Mouse (Mus musculus): Measurements from ENCODE around the gene Krt6b.
"Not testable (repeated sequence)": the region's sequence is repeated elsewhere in the genome, so short reads cannot be mapped to it uniquely, and the experiment has no call there.

The Krt6b gene

DNA sequence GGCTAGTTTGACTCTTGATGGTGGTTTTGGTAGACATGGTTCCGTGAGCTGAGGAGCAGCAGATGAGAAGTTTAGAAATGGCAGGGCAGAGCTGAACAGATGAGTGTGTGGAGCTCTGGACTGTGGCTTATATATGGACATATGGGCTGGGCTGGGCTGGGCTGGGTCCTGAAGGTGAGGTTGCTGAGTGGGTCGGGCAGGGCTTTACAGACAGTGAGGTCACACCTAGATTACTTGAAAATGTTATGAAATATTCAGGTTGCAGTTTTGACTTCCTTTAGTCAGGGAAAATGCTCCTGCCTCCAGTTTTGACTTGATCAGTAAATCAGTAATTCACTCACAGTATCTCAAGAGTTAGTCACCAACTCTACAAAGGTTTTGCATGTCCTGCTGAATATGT is at the start of gene Krt6b:
Krt6b (minus strand) TSS at position 101 of the 400 bp plus-strand sequence.
- no peak for ATAC-seq (ENCODE audit: low TSS enrichment)

- no peak for ATAC-seq (ENCODE audit: low TSS enrichment)
Measured at GRCm38 (mm10) chr15:101724686-101725085, 44.6 kb upstream of the Krt6b start.

GRCm38 (mm10) chr15:101715831-101716230 is 35.7 kb upstream of the Krt6b start:
- no peak for ATAC-seq (ENCODE audit: low TSS enrichment)

GRCm38 (mm10) chr15:101714356-101714755 is 34.3 kb upstream of the Krt6b start:
- ATAC-seq (ENCODE audit: low TSS enrichment) = no peak

GRCm38 (mm10) chr15:101713731-101714130 is 33.6 kb upstream of the Krt6b start:
- no peak for ATAC-seq (ENCODE audit: low TSS enrichment)

- no peak for ATAC-seq (ENCODE audit: low TSS enrichment)
Measured at GRCm38 (mm10) chr15:101712720-101713119, 32.6 kb upstream of the Krt6b start, which contains the start of gene Krt5. Gene Krt5 (minus strand): TSS chr15:101712898.

GRCm38 (mm10) chr15:101708683-101709082 is 28.6 kb upstream of the Krt6b start:
- no peak for ATAC-seq (ENCODE audit: low TSS enrichment)

DNA sequence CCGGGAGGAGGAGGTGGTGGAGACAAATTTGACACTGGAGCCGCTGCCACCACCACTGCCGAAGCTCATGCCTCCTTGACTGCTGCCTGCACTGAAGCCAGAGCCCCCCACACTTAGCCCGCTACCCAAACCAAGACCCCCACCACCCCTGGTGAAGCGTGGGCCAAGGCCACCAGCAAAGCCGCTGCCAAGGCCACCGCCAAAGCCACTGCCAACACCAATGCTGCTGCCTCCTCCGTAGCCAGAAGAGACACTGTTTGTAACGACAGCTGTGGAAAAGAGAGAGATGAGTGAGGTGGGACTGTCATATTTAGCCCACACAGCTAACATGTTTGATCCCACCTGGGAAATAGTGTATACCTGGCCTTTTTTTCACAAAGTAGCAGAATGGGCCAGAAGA is 27.4 kb upstream of the Krt6b start:
- no peak for ATAC-seq (ENCODE audit: low TSS enrichment)

DNA sequence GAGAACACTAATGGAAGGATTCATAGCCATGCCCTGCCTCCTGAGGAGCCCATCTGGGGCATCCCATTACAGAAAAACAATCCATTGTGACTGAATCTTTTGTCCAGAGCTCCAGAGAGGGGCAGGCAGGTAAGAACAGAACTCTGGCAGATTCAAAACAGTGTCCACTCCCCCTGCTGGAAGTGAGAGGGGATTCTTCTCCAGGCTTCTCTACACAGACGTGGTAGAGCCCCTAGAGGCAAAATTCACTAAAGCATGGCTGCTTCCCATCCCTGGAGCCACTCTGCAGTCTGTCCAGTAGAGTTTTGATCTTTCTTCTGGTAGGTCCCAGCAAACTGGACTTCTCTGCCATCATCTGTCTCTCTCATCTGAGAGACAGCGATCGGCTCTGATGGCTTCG is 24.0 kb upstream of the Krt6b start:
- ATAC-seq (ENCODE audit: low TSS enrichment) = no peak

- no peak for ATAC-seq (ENCODE audit: low TSS enrichment)
Measured at GRCm38 (mm10) chr15:101702380-101702779, 22.3 kb upstream of the Krt6b start.

- no peak for ATAC-seq (ENCODE audit: low TSS enrichment)
Measured at GRCm38 (mm10) chr15:101699866-101700265, 19.8 kb upstream of the Krt6b start.

DNA sequence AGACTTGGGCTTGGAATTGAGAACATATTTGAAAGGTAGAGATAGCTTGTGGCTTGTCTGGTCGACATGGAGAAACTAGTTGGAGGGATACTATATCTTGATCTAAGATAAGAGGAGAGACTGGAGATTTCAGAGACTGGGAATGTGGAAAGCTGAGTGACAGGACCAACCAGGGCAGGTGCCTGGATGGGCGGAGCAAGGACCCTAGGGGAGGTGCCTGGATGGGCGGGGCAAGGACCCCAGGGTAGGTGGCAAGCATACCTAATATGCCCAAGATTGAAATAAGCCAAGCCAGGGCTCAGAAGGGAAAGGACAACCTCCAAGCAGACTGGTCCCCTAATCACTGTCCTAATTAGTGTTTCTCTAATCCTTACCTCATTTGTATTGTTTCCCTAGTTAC is 19.1 kb upstream of the Krt6b start:
- ATAC-seq (ENCODE audit: low TSS enrichment) = no peak

DNA sequence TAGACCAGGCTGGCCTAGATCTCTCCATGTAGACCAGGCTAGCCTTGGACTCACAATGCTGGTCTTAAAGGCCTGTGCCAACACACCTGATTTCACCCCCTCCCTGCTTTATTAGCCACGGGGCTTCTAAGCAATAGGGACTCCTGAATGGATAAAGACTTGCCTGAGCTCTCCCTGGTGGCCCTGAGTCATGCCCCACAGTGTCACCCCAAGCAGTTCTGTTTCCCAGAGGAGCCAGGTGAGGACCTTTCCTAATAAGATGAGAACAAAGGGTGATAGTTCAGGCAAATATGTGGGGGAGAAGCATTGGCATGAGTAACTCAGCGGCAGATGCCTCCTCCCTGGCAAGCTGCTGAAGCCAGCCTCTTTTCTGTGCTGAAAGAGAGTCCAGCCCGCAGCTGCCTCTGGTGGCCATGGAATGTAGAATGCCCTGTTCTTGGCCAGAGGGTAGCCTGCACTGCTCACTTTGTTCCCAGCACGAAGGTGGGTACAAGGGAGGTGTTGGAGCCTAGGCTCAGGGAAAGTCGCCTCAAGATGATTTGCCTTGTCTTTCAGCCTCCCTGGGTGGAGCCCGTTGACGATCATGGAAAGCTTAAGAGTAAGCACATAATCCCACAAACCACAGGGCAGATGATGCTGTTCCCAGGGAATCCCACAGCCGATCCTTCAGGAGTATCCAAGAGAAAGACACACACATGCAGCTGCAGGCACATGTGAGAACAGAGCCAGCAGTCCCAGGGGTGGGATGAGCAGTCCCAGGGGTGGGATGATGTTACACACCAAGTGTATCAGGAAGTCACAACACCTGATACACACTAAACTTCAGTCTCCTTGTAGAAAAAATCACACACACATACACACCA is 17.5 kb upstream of the Krt6b start:
- no peak for ATAC-seq (ENCODE audit: low TSS enrichment)

DNA sequence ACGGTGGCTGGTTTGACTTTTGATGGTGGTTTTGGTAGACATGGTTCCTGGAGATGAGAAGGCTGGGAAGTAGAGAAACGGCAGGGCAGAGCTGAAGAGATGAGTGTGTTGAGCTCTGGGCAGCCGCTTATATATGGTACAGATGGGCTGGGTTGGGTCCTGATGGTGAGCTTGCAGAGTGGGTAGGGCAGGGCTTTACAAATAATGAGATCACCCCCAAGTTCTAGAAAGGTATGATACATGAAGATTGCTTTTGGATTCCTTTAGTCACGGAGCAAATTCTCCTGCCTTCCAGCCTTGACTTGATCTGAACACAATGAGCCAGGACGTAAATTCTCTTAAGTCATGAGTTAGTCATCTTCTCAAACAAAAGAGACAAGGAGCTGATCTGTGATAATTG is 14.1 kb upstream of the Krt6b start, which contains the start of gene Krt6a:
Krt6a (minus strand) TSS at position 101 of the 400 bp plus-strand sequence.
- no peak for ATAC-seq (ENCODE audit: low TSS enrichment)

DNA sequence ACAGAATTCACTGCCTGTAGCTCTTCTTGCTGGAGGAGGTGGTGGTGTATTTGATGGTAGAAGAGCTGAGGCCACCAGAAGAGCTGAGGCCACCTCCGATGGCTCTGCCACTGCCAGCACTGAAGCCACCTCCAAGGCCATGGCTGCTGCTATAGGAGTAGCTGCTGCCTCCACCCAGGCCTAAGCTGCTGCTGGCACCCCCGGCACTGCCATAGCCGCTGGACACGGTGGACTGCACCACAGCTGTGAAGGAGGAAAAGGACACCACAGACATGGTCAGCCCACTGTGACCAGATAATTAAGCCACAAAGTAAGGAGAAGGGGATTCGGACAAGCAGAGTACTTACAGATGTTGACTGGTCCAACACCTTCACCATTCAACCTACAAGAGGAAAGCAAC is 10.4 kb upstream of the Krt6b start:
- ATAC-seq (ENCODE audit: low TSS enrichment) = not testable (repeated sequence)

GRCm38 (mm10) chr15:101688161-101688560 is 8.1 kb upstream of the Krt6b start:
- ATAC-seq (ENCODE audit: low TSS enrichment) = no peak

- no peak for ATAC-seq (ENCODE audit: low TSS enrichment)
Measured at GRCm38 (mm10) chr15:101675978-101676377, 4.1 kb downstream of the Krt6b start.

GRCm38 (mm10) chr15:101652736-101653265 is 27.3 kb downstream of the Krt6b start:
- no peak for ATAC-seq (ENCODE audit: low TSS enrichment)

DNA sequence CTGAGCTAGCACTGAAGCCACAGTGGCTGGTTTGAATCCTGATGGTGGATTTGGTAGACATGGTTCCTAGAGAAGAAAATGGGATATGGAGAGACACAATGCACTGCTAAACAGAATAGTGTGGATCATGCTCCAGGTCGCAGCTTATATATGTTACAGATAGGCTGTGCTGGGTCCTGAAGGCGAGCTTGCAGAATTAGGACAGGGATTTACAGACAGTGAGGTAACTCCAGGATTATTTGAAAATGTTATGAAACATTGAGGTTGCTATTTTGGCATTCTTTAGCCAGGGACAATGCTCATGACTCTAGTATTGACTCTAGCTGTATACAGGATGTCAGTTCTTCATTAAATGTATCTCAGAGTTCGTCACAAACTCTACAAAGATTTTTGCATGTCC is 32.8 kb downstream of the Krt6b start, which contains the start of gene Gm5478:
Gm5478 (minus strand) TSS at position 101 of the 400 bp plus-strand sequence.
- ATAC-seq (ENCODE audit: low TSS enrichment) = no peak

GRCm38 (mm10) chr15:101627884-101628283 is 52.2 kb downstream of the Krt6b start, which contains the start of gene Gm5414:
Gene Gm5414 (minus strand): TSS chr15:101628188.
- no peak for ATAC-seq (ENCODE audit: low TSS enrichment)

All from frontal cortex, adult (tissue).